Mouse (Mus musculus): ENCODE measurements around the gene Myt1l.

Myt1l gene

DNA sequence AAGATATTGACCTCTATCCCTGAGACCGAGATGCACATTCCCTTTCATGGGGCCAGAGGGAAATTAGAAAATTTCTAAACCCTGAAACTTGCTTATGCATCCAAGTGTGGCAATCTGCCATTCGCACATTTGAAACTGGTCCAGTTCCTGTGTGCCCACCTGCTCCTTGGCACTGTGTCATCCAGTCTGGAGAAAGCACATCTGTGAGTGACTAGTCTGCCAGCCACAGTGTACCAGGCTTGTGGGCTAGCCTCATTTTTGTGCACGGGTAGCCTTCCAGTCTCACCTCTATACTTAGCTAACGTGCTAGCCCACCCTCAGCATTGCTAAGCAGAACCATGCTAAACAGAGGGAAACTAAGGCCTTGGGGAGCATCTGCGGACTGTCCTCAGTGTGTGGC lies 356.2 kb downstream of the Myt1l start:
- no peaks in the 10 kb centered on the region for H3K36me3 ChIP-seq (ENCODE audit: control insufficient read depth, insufficient read depth, low read length, poor library complexity, severe bottlenecking)

DNA sequence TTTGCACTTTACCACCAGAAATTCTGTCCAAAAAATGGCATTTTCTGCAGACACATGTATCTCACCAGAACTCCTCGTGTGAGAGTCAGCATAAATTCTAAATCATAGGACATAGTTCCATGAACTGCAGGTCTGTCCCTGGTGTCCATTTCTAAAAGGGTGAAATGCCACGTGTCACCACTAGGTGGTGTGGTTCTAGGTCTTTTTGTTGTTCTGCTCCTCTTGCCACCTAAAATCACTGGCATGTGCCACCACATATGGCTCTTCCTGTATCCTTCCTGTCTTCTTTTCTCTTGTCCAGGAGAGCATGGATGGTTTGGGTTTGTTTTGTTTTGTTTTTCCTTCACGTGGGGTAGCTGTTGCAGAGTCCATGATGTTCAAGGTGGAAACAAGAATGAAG lies 366.5 kb downstream of the Myt1l start:
- DNase-seq (ENCODE audit: low read depth, low spot score), result no peak

More for the DNA sequence above, 356.2 kb downstream of the Myt1l start:
- H3K27me3 ChIP-seq (ENCODE audit: control insufficient read depth, insufficient read depth, low read length, poor library complexity, severe bottlenecking), result no peaks in the 10 kb centered on the region
- no peak for DNase-seq (ENCODE audit: low read depth, low spot score)

DNA sequence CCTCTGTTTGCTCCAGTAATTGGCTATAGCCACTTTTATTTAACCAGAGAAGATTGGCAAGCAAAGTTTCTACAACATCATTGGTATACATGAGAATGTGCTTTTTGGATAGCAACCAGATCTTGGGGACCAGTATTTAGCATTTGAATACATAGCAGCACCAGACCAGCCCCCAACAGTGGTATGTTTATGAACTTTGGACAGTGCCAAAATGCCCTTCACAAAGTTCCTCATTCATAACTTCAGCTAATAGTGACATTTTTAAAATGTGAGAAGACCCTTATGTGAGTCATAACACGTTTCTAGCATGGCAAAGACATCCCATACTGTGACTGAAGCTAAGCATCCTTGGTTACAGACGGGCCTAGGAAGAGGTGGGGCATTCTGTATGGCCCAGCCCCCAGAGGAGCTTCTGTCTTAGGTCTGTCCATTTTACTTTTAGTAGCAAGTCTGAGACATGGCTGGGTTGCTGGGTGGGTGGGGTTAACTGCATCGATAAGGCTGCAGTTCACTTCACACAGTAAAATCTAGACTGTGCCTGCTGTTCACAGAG lies 369.4 kb downstream of the Myt1l start:
- no peak for DNase-seq (ENCODE audit: low read depth, low spot score)
- no peaks in the 10 kb centered on the region for H3K27me3 ChIP-seq (ENCODE audit: control insufficient read depth, insufficient read depth, low read length, poor library complexity, severe bottlenecking)
- H3K36me3 ChIP-seq (ENCODE audit: control insufficient read depth, insufficient read depth, low read length, poor library complexity, severe bottlenecking), result no peaks in the 10 kb centered on the region

More for the DNA sequence above, 366.5 kb downstream of the Myt1l start:
- no peaks in the 10 kb centered on the region for H3K27me3 ChIP-seq (ENCODE audit: control insufficient read depth, insufficient read depth, low read length, poor library complexity, severe bottlenecking)
- no peaks in the 10 kb centered on the region for H3K36me3 ChIP-seq (ENCODE audit: control insufficient read depth, insufficient read depth, low read length, poor library complexity, severe bottlenecking)

DNA sequence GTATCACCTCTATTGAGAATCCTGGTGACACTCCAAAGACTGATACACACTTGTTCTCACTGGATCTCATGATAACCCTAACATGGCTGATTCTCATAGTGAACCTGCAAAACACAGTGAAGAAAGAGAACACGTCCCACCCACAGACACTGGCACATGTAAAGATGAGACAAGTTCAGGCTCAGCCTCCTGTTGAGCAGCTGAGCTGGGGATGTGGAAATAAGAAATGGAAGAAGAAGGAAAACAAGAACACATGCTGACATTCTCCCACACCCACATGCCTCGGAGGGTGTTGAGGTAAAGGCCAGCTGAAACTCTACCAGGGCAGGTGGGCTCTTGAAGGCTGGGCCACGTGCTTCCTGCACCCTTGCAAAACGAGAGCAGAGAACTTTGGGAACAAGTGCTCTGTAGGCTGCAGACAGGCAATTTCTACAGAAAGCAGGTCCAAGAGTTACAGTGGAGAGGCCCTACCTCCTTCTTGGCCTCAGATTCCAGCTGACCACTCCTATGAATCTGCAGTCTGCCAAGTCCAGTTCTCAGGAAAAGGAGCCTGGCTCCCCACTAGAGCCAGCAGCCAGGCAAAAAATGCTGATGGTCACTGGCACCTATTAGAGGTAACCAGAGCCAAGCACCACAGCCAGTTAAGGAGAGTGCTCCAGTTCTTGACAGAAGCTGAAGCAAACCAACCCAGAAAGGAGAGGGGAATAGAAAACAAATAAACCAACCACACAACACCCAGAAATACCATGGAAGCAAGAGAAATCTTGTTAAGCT lies 376.1 kb downstream of the Myt1l start:
- no peak for DNase-seq (ENCODE audit: low read depth, low spot score)
- Histone ChIP-seq H3K36me3 (ENCODE audit: control insufficient read depth, insufficient read depth, low read length, poor library complexity, severe bottlenecking) (no peaks in the 10 kb centered on the region), H3K27me3 (ENCODE audit: control insufficient read depth, insufficient read depth, low read length, poor library complexity, severe bottlenecking) (no peaks in the 10 kb centered on the region)

DNA sequence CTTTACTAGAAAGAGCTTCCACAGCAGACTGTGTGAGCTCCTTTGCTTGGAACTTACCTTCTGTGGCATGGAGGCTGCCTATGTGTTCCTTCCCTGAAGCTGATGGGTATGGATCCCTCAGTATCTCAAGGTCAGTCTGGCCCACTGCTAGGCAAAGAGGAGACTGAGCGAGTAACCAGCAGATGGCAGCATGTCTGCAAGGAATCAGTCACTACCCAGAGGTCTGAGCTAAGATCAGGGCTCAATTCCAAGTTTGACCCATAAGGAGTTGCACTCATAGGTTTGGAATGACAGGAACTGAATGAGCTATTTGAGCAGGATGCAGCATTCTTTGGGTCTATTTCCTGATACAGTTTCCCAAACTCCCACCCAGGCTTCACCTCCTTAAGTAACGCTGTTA lies 378.9 kb downstream of the Myt1l start:
- Histone ChIP-seq H3K36me3 (ENCODE audit: control insufficient read depth, insufficient read depth, low read length, poor library complexity, severe bottlenecking) (no peaks in the 10 kb centered on the region), H3K27me3 (ENCODE audit: control insufficient read depth, insufficient read depth, low read length, poor library complexity, severe bottlenecking) (no peaks in the 10 kb centered on the region)
- DNase-seq (ENCODE audit: low read depth, low spot score), result no peak

DNA sequence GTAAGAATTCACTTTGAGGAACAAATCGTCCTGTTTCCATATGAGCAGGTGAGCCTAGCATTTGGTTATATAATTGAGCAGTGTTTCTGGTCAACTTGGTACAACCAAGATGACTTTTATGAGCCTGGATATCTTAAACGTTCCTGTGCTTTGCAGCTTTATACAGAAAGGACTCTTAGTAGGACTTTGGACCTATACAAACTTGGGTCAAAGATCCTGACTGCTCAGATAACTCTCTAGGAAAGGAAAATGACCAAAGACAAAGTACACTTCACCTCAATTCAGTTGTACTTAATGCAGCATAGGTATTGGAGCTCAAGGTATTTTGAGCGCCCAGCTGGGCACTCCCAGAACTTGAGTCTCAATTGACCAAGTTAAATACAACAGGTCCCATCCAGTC lies 388.0 kb downstream of the Myt1l start:
- Histone ChIP-seq H3K27me3 (ENCODE audit: control insufficient read depth, insufficient read depth, low read length, poor library complexity, severe bottlenecking) (no peaks in the 10 kb centered on the region), H3K36me3 (ENCODE audit: control insufficient read depth, insufficient read depth, low read length, poor library complexity, severe bottlenecking) (no peaks in the 10 kb centered on the region)
- DNase-seq (ENCODE audit: low read depth, low spot score), result no peak

DNA sequence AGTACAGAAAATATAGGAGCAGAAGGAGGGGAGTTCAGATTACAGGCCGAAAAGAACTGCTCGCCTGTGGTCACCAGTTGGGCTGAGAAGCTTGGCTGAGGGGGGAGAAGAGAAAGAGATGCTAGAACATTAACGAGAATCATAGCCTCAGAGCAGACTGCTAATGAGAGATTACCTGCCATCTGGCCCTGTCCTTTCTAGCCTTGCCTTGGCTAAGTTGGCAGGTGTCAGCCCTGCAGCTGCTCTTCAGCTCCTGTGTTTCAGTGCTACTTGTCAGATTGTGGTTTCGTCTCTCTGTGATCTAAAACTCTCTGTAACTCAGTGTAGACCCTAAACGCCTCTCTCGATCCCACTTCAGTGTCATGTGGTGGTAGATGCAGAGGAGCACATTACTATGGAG lies 388.6 kb downstream of the Myt1l start:
- no peak for DNase-seq (ENCODE audit: low read depth, low spot score)
- Histone ChIP-seq H3K36me3 (ENCODE audit: control insufficient read depth, insufficient read depth, low read length, poor library complexity, severe bottlenecking) (no peaks in the 10 kb centered on the region), H3K27me3 (ENCODE audit: control insufficient read depth, insufficient read depth, low read length, poor library complexity, severe bottlenecking) (no peaks in the 10 kb centered on the region)

DNA sequence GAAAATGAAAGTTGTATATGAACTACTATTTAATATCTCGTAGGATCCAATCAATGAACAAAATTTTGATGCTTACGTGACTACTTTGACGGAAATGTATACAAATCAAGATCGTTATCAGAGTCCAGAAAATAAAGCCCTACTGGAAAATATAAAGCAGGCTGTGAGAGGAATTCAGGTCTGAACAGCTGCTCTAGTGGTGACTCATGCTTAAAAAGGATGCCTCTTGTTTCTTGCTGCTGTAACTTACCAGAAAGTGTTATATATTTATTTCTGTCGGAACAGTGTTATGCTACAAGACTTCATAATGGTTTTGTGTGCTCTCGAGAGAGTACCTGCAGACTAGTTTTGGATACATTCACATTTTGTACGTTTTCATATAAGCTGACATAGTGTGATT lies 392.1 kb downstream of the Myt1l start:
- DNase-seq (ENCODE audit: low read depth, low spot score), result no peak
- Histone ChIP-seq H3K27me3 (ENCODE audit: control insufficient read depth, insufficient read depth, low read length, poor library complexity, severe bottlenecking) (no peaks in the 10 kb centered on the region), H3K36me3 (ENCODE audit: control insufficient read depth, insufficient read depth, low read length, poor library complexity, severe bottlenecking) (no peaks in the 10 kb centered on the region)

DNA sequence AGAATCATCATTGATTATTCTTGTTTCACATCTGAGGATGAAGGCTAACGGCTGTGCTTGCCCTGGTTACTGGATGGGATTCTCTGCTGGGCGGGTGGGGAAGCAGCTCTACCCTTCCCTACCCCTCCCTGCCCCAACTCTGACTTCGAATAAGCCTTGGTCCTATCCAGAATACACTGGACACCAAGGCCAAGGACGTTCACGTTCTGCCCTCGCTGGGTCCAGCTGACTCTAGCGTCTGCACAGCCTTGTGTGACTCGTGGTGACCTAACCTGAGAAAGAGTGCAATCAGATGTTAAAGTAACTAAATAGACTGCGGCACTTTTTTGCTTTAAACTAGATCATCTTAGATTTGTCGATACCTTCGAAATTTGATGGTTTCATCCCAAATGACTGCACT lies 393.3 kb downstream of the Myt1l start:
- DNase-seq (ENCODE audit: low read depth, low spot score), result no peak
- Histone ChIP-seq H3K27me3 (ENCODE audit: control insufficient read depth, insufficient read depth, low read length, poor library complexity, severe bottlenecking) (no peaks in the 10 kb centered on the region), H3K36me3 (ENCODE audit: control insufficient read depth, insufficient read depth, low read length, poor library complexity, severe bottlenecking) (no peaks in the 10 kb centered on the region)

DNA sequence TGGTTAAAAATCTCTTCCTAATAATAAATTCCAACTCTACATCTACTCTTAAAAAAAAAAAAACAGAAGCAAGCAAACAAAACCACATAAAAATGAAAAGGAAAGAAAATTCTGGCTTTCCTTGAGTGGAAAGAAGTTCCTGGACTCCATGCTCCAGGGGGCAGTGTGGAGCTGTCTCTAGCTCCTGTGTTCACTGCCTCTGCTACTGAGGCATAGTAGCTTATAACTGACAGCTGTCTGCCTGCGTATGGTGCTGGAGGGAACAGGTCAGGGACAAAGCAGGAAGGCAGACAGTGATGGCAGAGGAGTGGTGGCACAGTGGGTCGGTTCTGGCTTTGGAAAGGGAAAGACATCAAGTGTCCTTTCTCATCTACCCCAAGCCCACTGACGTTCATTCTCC lies 398.7 kb downstream of the Myt1l start:
- H3K27me3 ChIP-seq (ENCODE audit: control insufficient read depth, insufficient read depth, low read length, poor library complexity, severe bottlenecking), result no peaks in the 10 kb centered on the region
- H3K36me3 ChIP-seq (ENCODE audit: control insufficient read depth, insufficient read depth, low read length, poor library complexity, severe bottlenecking), result no peaks in the 10 kb centered on the region
- no peak for DNase-seq (ENCODE audit: low read depth, low spot score)

DNA sequence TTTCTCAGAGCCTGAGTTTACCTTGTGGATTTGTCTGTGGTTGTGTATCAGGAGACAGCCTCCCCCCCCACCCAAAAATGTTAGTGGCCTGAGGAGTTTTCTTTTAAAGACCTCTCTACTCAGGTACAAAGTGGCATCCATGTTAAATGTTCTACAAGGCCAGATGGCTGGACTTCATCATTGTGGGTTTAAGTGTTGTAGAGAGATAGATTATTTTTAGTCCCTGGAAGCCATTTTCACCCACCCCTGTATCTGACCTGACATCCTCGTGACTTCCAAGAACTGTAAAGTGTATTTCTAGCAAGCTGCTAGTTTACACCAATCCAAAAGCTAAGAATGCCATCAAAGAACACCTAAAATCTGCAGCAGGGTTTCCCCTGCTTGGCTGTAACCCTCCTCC lies 402.4 kb downstream of the Myt1l start:
- H3K36me3 ChIP-seq (ENCODE audit: control insufficient read depth, insufficient read depth, low read length, poor library complexity, severe bottlenecking), result no peaks in the 10 kb centered on the region
- DNase-seq (ENCODE audit: low read depth, low spot score), result no peak
- no peaks in the 10 kb centered on the region for H3K27me3 ChIP-seq (ENCODE audit: control insufficient read depth, insufficient read depth, low read length, poor library complexity, severe bottlenecking)

DNA sequence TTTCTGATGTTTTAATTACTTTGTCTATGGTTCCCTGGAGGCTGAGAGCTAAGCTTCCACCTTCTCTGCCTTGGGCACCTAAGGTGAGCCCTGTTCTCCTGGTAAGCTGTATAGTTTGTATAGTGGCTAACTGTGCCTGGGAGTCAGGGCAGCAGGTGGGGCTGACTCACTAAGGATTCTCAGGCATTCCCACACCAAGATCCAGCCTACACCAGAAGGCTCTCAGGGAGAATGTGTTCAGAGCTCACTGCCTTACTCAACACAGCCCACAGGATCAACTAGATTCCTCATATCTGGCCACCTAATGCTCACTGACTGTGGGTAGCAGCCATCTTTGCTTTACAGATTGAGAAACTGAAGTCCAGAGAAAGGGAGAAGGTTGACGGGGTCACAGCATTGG lies 404.8 kb downstream of the Myt1l start:
- Histone ChIP-seq H3K27me3 (ENCODE audit: control insufficient read depth, insufficient read depth, low read length, poor library complexity, severe bottlenecking) (no peaks in the 10 kb centered on the region), H3K36me3 (ENCODE audit: control insufficient read depth, insufficient read depth, low read length, poor library complexity, severe bottlenecking) (no peaks in the 10 kb centered on the region)
- DNase-seq (ENCODE audit: low read depth, low spot score), result no peak

DNA sequence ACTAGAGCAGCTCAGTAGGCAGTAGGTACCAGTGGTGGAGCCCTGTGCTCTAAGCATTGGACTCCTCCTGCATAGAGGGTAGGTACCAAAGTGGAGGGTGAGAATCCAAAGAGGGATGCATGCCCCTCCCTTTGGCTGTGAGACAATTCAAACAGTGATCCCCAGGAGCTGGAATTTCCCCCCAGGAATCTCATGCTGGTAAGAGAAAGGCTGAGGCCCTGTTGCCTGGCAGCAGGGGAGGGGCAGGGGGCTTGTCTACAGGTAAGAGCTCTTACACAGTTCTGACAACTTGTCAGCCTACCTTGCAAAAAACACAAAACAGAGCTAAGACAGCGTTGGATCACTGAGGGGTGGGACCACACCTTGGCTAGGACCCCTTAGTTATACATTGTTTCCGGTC lies 405.3 kb downstream of the Myt1l start:
- Histone ChIP-seq H3K27me3 (ENCODE audit: control insufficient read depth, insufficient read depth, low read length, poor library complexity, severe bottlenecking) (no peaks in the 10 kb centered on the region), H3K36me3 (ENCODE audit: control insufficient read depth, insufficient read depth, low read length, poor library complexity, severe bottlenecking) (no peaks in the 10 kb centered on the region)
- DNase-seq (ENCODE audit: low read depth, low spot score), result no peak

DNA sequence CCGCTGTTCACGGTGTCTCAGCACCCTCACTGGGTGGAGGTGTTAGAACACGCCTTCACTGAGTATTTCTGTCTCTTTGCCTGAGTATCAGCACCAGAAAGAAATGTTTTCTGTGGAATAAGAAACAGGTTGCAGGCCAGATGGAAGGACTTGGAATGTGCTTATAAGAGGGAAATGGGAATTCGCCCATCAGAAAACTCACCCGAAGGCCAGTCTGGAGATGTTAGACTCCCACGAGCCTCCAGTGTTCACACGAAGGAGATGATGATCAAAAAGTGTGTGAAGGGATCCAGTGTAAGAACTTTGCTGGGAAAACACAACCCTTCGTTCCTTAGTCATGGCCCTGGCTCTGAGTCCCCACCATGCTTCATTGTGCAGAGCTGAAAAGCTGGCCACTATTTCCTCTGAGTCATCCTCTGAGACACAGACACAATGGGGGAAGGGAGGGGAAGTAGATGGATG lies 406.0 kb downstream of the Myt1l start:
- Histone ChIP-seq H3K27me3 (ENCODE audit: control insufficient read depth, insufficient read depth, low read length, poor library complexity, severe bottlenecking) (no peaks in the 10 kb centered on the region), H3K36me3 (ENCODE audit: control insufficient read depth, insufficient read depth, low read length, poor library complexity, severe bottlenecking) (no peaks in the 10 kb centered on the region)
- DNase-seq (ENCODE audit: low read depth, low spot score), result no peak

DNA sequence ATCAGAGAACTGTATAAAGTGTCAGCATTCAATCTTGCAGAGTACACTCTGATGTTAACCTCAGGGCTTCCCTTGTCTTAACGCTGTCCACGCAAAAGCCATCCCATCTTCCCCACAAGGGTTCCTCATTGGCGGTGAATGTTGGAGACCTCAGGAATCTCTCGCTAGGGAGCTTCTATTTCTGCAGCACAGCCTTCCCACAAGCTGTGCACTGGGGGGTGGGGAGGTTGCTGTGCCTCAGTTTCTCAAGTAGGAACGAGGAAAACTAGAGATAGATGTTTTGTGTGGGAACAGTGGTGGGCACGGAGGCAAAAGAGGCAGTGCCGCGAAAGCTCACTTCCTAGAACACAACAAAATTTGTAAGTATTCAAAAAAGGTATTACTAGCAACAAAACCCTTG lies 409.1 kb downstream of the Myt1l start, which contains the start of gene Pxdn:
Gene Pxdn, plus strand, starts transcription at position 301 of the 400 bp plus-strand sequence.
- DNase-seq (ENCODE audit: low read depth, low spot score), result no peak
- Histone ChIP-seq H3K36me3 (ENCODE audit: control insufficient read depth, insufficient read depth, low read length, poor library complexity, severe bottlenecking) (no peaks in the 10 kb centered on the region), H3K27me3 (ENCODE audit: control insufficient read depth, insufficient read depth, low read length, poor library complexity, severe bottlenecking) (no peaks in the 10 kb centered on the region)
